Mouse (Mus musculus): Measurements from ENCODE around the gene Ccnd3.

- TF ChIP-seq ZNF384 (IDR thresholded peaks at IDR 0.05; ENCODE audit: low read depth, low read length) (no peak), HCFC1 (IDR thresholded peaks at IDR 0.05; ENCODE audit: low read depth, low read length) (no peak; the same call in 1 of the 2 replicates), CTCF (IDR thresholded peaks at IDR 0.05 in 2 of 3, conservative IDR thresholded peaks at IDR 0.05 in 1 of 3; ENCODE audit: control insufficient read depth in 1 of 3, insufficient read depth in 1 of 3, low read depth in 2 of 3, low read length in 3 of 3, poor library complexity in 1 of 3, severe bottlenecking in 1 of 3) (no peak), USF1 (IDR thresholded peaks at IDR 0.05; ENCODE audit: low read depth, low read length) (no peak), KAT2A (conservative IDR thresholded peaks at IDR 0.05; ENCODE audit: low read depth, low read length) (no peak), POLR2A (IDR thresholded peaks at IDR 0.05; ENCODE audit: control insufficient read depth in 1 of 2, insufficient read depth in 1 of 2, low read depth in 1 of 2, low read length in 2 of 2, poor library complexity in 1 of 2) (0 out of 4 replicates have a peak, but pooled peaks of 1 of the 2 experiments have one; percentile 42), TCF12 (IDR thresholded peaks at IDR 0.05; ENCODE audit: low read depth, low read length) (0 out of 2 replicates have a peak, but pooled peaks have one; percentile 17), GABPA (IDR thresholded peaks at IDR 0.05; ENCODE audit: low read depth, low read length) (no peak), ETS1 (IDR thresholded peaks at IDR 0.05; ENCODE audit: low read depth, low read length) (0 out of 2 replicates have a peak, but pooled peaks have one; percentile 13), TAL1 (IDR thresholded peaks at IDR 0.05; ENCODE audit: low read length) (no peak), ZMIZ1 (IDR thresholded peaks at IDR 0.05; ENCODE audit: low read depth, low read length) (no peak), RCOR1 (IDR thresholded peaks at IDR 0.05; ENCODE audit: low read depth, low read length) (no peak), CHD1 (IDR thresholded peaks at IDR 0.05; ENCODE audit: low read depth, low read length) (no peak)
These were observed 623 bp upstream of the Ccnd3 start for GRCm38 (mm10) chr17:47504228-47504627.

Data from MEL (cell line).